Mouse (Mus musculus) embryonic facial prominence, embryonic 10.5 days (tissue): ENCODE data around the gene Cdipt. TPM values are rescaled to one million over a fixed set of nuclear protein-coding genes. Genes with fewer than 3 reads are reported as not detected.
A peak's percentile ranks its signal among the peaks of the same experiment; 100 is the strongest.

Experiments used
- DNase-seq: peaks from one replicate; pipeline ENCODE4 v3.0.0-alpha.2; 2017; ENCODE audit warnings: low spot score
- H3K27ac ChIP-seq: fragments of 300-500 bp; sonication (generic); replicated peaks from 2 replicates; pipeline ENCODE4 v1.5.1; 2016; ENCODE audit warnings: mild to moderate bottlenecking
- H3K27me3 ChIP-seq: fragments of 300-500 bp; sonication (generic); replicated peaks from 2 replicates; pipeline ENCODE4 v1.6.1; 2016; ENCODE audit warnings: low read depth, mild to moderate bottlenecking; ENCODE audit not compliant: poor library complexity, severe bottlenecking
- H3K36me3 ChIP-seq: fragments of 300-500 bp; sonication (generic); replicated peaks from 2 replicates; pipeline ENCODE4 v1.6.1; 2016; ENCODE audit warnings: mild to moderate bottlenecking, moderate library complexity
- H3K4me1 ChIP-seq: fragments of 300-500 bp; sonication (generic); 2 replicates; pipeline ENCODE4 v1.6.1; 2016
- H3K4me3 ChIP-seq: fragments of 300-500 bp; sonication (generic); 2 replicates; pipeline ENCODE4 v1.5.1; 2016; ENCODE audit warnings: mild to moderate bottlenecking, moderate library complexity
- H3K9me3 ChIP-seq: fragments of 300-500 bp; sonication (generic); 2 replicates; pipeline ENCODE4 v1.6.1; 2016; ENCODE audit warnings: mild to moderate bottlenecking
- WGBS: fragments of 180-500 bp; shearing (Covaris S2); methylation state at CpG from one replicate; pipeline ENCODE4 v1.1.7; 2016; 5-methylcytosine and 5-hydroxymethylcytosine counted together
- polyA plus RNA-seq: library from polyadenylated mRNA; unstranded; fragments of >200 nt; fragmentation: Nextera tagmentation; extraction: Ambion mirVana; gene quantifications from 2 replicates; pipeline ENCODE4 v1.2.1, GENCODE M21; 2016

Gene Cdipt
- 79.9 and 85.2 TPM in 2 replicates for polyA plus RNA-seq

DNA sequence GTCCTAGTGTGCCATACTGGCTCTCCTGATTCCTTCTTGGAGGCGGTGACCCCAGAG, at the start of gene Cdipt:
TSS of gene Cdipt (plus strand) at position 22 of the 57 bp plus-strand sequence.
- WGBS, result 5% methylated on average over 1 of the region's 1 CpGs
- H3K4me3 ChIP-seq, result peak within 1 kb of the TSS; percentile 94
- DNase-seq, result no peak
- H3K27me3 ChIP-seq, result no peaks in the 10 kb centered on the region
- peaks cover 17% of the 10 kb centered on the region for H3K4me1 ChIP-seq
- no peaks in the 10 kb centered on the region for H3K9me3 ChIP-seq
- peaks cover 29% of the 10 kb centered on the region for H3K36me3 ChIP-seq
- H3K27ac ChIP-seq, result peak within 1 kb of the TSS; percentile 98

DNA sequence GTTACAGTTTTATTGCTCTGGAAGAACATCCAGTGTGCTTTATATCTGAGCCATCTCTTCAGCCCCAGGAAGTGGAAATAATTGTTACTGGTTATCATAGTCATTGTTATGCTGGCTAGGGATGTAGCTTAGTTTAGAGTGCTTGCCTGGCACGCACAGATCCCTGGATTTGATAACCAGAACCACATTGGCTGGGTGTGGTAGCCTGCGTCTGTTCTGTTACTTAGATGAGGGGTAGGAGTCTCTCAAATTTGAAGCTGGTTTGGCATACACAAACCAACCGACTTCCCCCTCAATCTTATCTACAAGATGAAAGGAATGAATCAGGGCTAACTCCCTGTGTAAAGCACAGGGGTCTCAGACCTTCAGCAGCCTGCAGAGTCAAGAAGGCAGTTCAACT, 49.4 kb upstream of the Cdipt start:
- no peak for DNase-seq
- no peak overlapping the region for H3K27ac ChIP-seq
- H3K4me3 ChIP-seq, result no peak overlapping the region
- no peaks in the 10 kb centered on the region for H3K27me3 ChIP-seq
- WGBS, result 52% methylated on average over 3 of the region's 3 CpGs
- peaks cover 25% of the 10 kb centered on the region for H3K4me1 ChIP-seq
- peaks cover 13% of the 10 kb centered on the region for H3K36me3 ChIP-seq
- no peaks in the 10 kb centered on the region for H3K9me3 ChIP-seq

DNA sequence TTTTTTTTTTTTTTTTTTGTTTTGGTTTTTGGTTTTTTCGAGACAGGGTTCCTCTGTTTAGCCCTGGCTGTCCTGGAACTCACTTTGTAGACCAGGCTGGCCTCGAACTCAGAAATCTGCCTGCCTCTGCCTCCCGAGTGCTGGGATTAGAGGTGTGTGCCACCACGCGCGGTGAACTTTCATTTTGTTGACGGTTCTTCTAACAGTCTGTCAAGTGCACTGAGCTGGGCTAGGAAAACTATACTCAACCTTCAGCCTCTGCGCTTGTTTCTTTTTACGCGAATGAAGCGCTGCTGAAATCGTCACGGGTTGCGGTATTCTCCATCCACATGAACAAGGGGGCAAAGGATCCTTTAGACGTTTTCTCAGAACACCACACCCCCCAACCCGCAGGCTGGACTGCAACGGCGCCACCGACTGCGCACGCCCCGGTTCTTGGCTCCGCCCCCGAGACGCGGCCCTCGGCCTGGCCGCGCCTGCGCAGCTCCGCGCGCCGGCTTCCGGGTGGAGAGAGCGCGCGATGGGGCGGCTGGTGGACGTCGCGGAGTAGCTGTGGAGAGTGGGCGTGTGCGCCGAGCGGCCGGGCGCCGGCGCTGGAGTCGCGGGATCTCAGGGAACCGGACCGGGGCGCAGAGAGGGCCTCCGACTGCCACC, 47.2 kb upstream of the Cdipt start, which contains the start of gene Kctd13:
TSS of gene Kctd13 (plus strand) at position 496 of the 654 bp plus-strand sequence.
- Histone ChIP-seq H3K27ac (peak within 1 kb of the TSS; percentile 88), H3K36me3 (peaks cover 35% of the 10 kb centered on the region), H3K4me3 (peak within 1 kb of the TSS; percentile 86), H3K27me3 (no peaks in the 10 kb centered on the region), H3K4me1 (peaks cover 21% of the 10 kb centered on the region), H3K9me3 (no peaks in the 10 kb centered on the region)
- 4% methylated on average over 56 of the region's 56 CpGs for WGBS
- peak; percentile 94 for DNase-seq

DNA sequence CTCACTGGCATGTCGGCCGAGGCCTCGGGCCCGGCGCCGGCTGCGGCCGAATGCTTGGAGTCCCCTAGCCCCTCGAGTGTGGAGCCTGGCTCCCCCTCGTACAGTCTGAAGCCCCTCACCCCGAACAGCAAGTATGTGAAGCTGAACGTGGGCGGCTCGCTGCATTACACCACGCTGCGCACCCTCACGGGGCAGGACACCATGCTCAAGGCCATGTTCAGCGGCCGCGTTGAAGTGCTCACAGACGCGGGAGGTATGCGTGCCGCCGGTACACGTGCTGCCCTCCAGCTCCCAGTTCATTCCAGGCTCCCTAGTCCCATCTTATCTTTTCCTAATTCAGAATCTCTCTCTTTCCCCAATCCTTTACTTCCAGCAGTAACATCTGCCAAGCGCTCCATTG, 46.7 kb upstream of the Cdipt start:
- Histone ChIP-seq H3K4me3 (peak overlapping the region; percentile 86), H3K4me1 (peaks cover 21% of the 10 kb centered on the region), H3K9me3 (no peaks in the 10 kb centered on the region), H3K36me3 (peaks cover 41% of the 10 kb centered on the region), H3K27me3 (no peaks in the 10 kb centered on the region), H3K27ac (peak overlapping the region; percentile 88)
- under 1% methylated on average over 27 of the region's 27 CpGs for WGBS
- no peak for DNase-seq

DNA sequence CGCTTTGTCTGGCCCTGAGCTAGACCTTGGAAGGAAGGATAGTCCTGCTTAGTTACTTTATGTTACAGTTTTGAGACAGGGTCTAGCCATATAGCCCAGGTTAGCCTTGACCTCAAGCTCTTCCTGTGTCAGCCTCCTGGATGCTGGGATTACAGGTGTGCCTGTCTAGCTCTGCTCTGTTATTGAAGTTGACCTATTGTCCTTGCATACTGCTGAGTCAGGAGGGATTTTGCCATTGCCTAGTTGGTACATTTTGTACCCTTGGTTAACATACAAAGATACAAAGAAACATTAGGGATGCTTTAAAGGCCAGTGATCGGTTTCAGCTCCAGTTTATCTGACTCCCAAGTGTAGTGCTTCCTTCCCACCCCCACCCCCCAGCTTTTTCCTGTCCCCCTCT, 43.1 kb upstream of the Cdipt start:
- Histone ChIP-seq H3K27me3 (no peaks in the 10 kb centered on the region), H3K27ac (no peak overlapping the region), H3K36me3 (peaks cover 76% of the 10 kb centered on the region), H3K4me3 (no peak overlapping the region), H3K9me3 (peaks cover 2% of the 10 kb centered on the region; the same call in 1 of the 2 replicates), H3K4me1 (peaks cover 21% of the 10 kb centered on the region)
- WGBS, result 76% methylated on average over 2 of the region's 2 CpGs
- no peak for DNase-seq

DNA sequence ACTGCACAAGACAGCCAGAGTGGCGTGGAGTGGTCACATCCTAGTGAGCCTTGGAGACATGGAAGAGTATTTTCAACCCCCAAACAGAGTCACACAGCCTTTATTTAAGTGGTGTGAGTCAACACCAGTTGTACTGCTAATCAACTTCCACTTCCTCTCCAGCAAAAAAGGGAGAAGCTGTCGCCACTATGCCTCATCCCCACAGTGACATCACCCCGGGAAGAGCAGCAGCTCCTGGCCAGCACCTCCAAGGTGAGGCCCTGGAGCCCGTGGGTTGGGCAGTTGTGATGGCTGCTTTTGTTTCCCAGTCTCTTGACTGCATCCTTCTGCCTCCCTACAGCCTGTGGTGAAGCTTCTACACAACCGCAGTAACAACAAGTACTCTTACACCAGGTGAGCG, 34.5 kb upstream of the Cdipt start:
- peaks cover 86% of the 10 kb centered on the region for H3K36me3 ChIP-seq
- 50% methylated on average over 6 of the region's 6 CpGs for WGBS

DNA sequence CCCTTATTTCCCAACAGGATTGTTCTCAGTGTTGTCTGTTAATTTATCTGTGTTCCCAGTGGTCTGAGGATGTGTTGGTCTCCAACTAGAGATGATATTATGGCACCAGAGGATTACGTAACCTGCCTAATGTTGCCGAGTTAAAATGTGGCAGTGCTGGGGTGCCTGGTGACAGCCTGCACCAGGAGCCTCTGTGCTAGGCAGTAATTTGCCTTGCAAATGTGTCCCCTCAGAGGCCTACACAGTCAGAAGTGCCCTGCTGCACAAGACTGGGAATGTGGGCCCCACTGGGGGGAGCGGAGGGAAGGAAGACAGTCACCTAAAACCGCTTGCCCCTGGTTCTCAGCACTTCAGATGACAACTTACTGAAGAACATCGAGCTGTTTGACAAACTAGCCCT, 33.9 kb upstream of the Cdipt start:
- H3K36me3 ChIP-seq, result peaks cover 84% of the 10 kb centered on the region
- DNase-seq, result no peak
- H3K9me3 ChIP-seq, result peaks cover 4% of the 10 kb centered on the region; the same call in 1 of the 2 replicates
- peaks cover 13% of the 10 kb centered on the region; the same call in 1 of the 2 replicates for H3K4me1 ChIP-seq
- no peaks in the 10 kb centered on the region for H3K27me3 ChIP-seq
- no peak overlapping the region for H3K4me3 ChIP-seq
- no peak overlapping the region for H3K27ac ChIP-seq
- WGBS, result 76% methylated on average over 5 of the region's 5 CpGs

More for the DNA sequence above, 34.5 kb upstream of the Cdipt start:
- H3K9me3 ChIP-seq, result peaks cover 4% of the 10 kb centered on the region; the same call in 1 of the 2 replicates
- H3K4me1 ChIP-seq, result peaks cover 13% of the 10 kb centered on the region; the same call in 1 of the 2 replicates
- no peak overlapping the region for H3K27ac ChIP-seq
- no peak overlapping the region for H3K4me3 ChIP-seq
- no peaks in the 10 kb centered on the region for H3K27me3 ChIP-seq
- DNase-seq, result no peak

DNA sequence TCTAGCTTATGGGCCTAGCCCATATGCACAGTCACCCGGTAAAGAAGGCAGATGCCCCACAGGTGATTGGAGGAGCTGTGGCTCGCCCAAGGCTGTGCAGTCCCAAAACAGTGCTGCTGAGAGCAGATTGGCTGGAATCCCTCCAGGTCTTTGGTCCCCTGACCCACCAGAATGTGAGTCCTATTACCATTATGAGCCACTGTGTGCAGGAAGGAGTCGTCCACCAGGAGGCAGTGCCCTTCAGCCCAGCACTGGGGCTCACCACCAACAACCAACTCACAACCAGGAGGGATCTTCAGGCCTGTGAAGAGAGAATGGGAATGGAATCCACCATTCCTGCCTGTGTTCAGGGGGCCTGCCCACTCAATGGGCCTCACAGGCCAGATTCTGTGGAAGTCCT, 29.2 kb upstream of the Cdipt start:
- DNase-seq, result peak; percentile 29
- Histone ChIP-seq H3K4me1 (peaks cover 32% of the 10 kb centered on the region), H3K9me3 (no peaks in the 10 kb centered on the region), H3K36me3 (peaks cover 50% of the 10 kb centered on the region), H3K27me3 (peaks cover 37% of the 10 kb centered on the region), H3K27ac (no peak overlapping the region), H3K4me3 (no peak overlapping the region)
- WGBS, result 36% methylated on average over 3 of the region's 3 CpGs

DNA sequence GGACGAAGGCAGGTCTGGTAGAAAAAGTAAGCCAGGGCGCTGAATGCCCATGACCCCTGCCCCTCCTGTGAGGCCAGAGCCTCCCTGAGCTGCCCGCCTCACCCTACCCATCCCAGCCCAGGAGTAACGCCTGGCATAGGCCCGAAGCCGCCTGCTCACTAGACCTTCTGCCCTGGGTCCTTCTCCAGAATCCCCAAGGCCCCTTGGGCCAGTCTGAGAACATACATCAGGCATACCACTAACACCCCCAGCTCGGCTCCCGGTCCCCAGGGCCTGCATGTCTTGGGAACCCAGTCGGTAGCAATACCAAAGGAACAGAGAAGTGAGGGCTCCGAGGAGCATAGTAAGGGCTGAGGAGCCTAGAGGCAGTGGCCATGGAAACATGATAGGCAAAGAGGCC, 27.1 kb upstream of the Cdipt start:
- H3K4me1 ChIP-seq, result peaks cover 35% of the 10 kb centered on the region
- H3K4me3 ChIP-seq, result no peak overlapping the region; the same call in none of the 2 replicates
- H3K27ac ChIP-seq, result no peak overlapping the region
- 79% methylated on average over 10 of the region's 10 CpGs for WGBS
- H3K27me3 ChIP-seq, result peaks cover 58% of the 10 kb centered on the region
- DNase-seq, result no peak
- H3K9me3 ChIP-seq, result no peaks in the 10 kb centered on the region
- H3K36me3 ChIP-seq, result peaks cover 30% of the 10 kb centered on the region

DNA sequence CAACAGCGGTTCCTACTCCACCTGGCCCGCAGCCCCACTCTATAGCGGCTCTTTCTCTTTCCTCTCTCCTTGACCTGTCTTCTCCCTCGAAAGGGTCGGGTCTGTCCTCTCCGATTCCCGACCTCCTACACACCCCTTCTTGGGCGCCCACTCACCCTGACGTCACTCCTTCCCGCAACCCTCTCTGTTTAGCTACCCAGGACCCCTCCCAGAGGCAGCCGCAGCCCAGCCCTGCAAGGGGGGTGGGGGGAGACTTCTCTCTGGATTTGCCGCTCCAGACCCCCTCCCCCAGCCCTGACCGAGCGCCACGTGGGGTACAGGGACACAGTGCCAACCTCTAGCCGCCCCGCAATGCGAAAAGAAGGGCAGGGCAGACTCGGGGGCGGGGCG, 26.3 kb upstream of the Cdipt start, which contains the start of gene Asphd1:
TSS of gene Asphd1 (minus strand) at position 180 of the 390 bp plus-strand sequence.
- Histone ChIP-seq H3K4me3 (peak within 1 kb of the TSS; percentile 67), H3K27me3 (peaks cover 60% of the 10 kb centered on the region), H3K4me1 (peaks cover 35% of the 10 kb centered on the region), H3K9me3 (no peaks in the 10 kb centered on the region), H3K27ac (peak within 1 kb of the TSS; percentile 66), H3K36me3 (peaks cover 24% of the 10 kb centered on the region)
- DNase-seq, result no peak
- WGBS, result under 1% methylated on average over 21 of the region's 21 CpGs

DNA sequence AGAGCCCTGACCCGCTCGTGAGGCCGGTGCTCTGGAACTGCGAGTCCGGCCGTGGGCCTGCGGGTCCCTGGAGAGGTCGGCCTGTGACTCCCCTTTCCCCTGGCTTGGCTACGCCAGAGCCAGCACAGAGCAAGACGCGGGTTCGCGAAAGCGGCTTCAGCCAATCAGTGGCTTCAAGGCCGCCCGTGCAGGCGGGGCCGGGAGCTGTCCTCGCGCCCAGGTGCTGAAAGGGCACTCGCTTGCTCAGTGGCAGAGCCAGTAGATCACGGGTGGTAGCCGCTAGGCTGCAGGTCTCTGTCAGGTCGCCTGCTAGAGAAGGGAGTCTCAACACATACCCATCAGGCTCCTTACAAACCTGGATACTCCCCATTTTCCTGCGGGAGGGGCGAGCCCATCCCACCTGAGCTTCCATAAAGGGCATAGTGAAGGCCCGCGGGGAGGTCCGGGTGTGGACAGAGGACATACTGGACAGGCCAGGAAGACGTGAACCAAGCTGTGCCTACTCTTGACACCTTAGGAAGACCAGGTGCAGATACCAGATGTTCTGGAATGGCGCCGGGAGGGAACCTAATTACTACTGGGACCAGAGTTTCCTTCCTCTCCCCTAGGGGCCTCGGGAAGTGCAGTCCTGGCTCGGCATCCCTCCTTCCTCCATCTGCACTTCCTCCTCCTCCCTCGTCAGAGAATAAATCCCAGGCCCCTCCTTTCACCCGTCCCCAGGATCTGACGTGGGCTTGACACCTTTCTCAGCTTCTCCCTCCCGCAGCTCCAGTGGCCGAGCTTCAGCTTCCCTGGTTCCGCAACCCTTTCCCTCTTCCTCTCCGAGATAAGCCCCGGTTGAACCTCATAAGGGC, 25.7 kb upstream of the Cdipt start, which contains the start of gene Sez6l2:
TSS of gene Sez6l2 (plus strand) at position 771 of the 854 bp plus-strand sequence.
- H3K36me3 ChIP-seq, result peaks cover 18% of the 10 kb centered on the region
- under 1% methylated on average over 42 of the region's 42 CpGs for WGBS
- H3K27me3 ChIP-seq, result peaks cover 60% of the 10 kb centered on the region
- peak; percentile 96 for DNase-seq
- no peaks in the 10 kb centered on the region for H3K9me3 ChIP-seq
- peak within 1 kb of the TSS; percentile 67 for H3K4me3 ChIP-seq
- H3K4me1 ChIP-seq, result peaks cover 35% of the 10 kb centered on the region
- H3K27ac ChIP-seq, result peak within 1 kb of the TSS; percentile 66

DNA sequence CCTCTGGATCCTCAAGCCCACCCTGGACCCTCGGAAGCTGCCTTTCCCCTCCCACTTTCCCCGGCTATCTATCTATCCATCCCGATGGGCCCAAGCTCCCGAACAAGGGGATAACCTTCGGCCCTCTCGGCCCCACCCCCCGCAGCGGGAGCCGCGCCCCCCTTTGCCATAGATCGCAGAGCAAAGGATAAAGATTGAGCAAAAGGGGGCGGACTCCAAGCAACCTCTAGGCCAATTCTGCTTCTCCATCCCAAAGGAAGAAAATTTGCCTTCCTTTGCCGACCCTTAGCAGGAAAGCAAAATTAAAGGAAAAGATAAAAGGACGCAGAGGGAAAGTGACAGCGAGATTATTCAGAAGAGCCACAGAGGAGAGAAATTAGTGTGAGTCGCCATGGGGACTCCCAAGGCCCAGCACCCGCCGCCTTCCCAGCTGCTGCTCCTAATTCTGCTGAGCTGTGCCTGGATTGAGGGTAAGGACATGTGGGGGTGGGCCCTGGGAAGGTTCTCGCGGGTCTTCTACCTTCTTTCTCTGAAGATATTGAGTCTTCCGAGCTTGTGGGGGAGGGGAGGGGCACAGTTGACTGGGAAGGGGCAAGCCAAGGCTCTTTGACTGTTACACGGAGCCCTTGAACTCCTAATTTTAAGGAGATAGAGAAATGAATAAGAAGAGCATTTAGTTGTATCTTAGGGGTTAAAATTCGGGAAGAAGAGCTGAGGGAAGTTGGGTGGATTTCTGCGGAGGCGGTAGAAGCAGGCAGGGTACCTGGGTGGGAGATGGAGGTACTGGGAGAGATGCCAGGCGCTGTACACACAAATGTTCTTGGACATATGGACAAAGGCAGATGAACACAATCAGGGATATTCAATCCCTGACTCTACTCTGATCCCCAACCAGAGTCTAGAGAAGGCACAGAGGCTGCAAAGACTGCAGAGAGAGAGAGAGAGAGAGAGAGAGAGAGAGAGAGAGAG, 24.8 kb upstream of the Cdipt start:
- 5% methylated on average over 26 of the region's 26 CpGs for WGBS
- no peaks in the 10 kb centered on the region for H3K9me3 ChIP-seq
- peaks cover 60% of the 10 kb centered on the region for H3K27me3 ChIP-seq
- no peak for DNase-seq
- H3K4me1 ChIP-seq, result peaks cover 35% of the 10 kb centered on the region
- peaks cover 11% of the 10 kb centered on the region for H3K36me3 ChIP-seq
- no peak overlapping the region for H3K27ac ChIP-seq
- H3K4me3 ChIP-seq, result peak overlapping the region; percentile 67
